Mouse (Mus musculus): ENCODE measurements around the gene Kptn. TPM values are rescaled to one million over a fixed set of nuclear protein-coding genes. Genes with fewer than 3 reads are reported as not detected.

Gene Kptn
- total and polyA plus RNA-seq, 3 experiments, result 8.8 to 24.5 (median 18.7) TPM

DNA sequence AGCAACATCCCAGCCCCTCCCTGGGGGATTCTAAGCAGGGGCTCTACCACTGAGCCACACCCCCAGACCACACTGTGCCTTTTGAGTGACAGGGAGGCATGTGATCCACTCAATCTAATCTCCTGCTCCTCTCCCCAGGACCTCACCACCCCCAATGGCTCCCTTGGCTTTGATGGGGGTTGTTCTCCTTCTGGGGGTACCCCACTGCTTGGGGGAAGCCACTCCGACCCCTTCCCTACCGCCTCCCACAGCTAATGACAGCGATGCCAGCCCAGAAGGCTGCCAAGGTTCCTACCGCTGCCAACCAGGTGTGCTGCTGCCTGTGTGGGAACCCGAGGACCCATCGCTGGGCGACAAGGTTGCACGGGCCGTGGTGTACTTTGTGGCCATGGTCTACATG, 14.0 kb downstream of the Kptn start:
- ATAC-seq (ENCODE audit: extremely low read depth, insufficient number of reproducible peaks, low FRiP score, poor library complexity, severe bottlenecking), result no peak
- Histone ChIP-seq H3K36me3 (replicated peaks) (peaks cover 5% of the 10 kb centered on the region), H3K4me1 (ENCODE audit: insufficient read depth, low read depth, low read length) (peaks cover 21% of the 10 kb centered on the region), H3K4me3 (ENCODE audit: low read depth, low read length) (no peak overlapping the region), H3K27me3 (ENCODE audit: insufficient read depth, low read length) (peaks cover 29% of the 10 kb centered on the region), H3K9me3 (replicated peaks) (no peaks in the 10 kb centered on the region)
- no peak for DNase-seq (ENCODE audit: low spot score)
- TF ChIP-seq GATA1 (IDR thresholded peaks at IDR 0.05; ENCODE audit: borderline replicate concordance, low read length) (no peak), POLR2AphosphoS5 (IDR thresholded peaks at IDR 0.05; ENCODE audit: insufficient replicate concordance, low read depth, low read length) (no peak), GATA2 (IDR thresholded peaks at IDR 0.05; ENCODE audit: borderline replicate concordance, low read depth, low read length) (no peak), TAL1 (conservative IDR thresholded peaks at IDR 0.05; ENCODE audit: low read depth, low read length) (no peak), CTCF (IDR thresholded peaks at IDR 0.05; ENCODE audit: low read depth, low read length) (no peak)

DNA sequence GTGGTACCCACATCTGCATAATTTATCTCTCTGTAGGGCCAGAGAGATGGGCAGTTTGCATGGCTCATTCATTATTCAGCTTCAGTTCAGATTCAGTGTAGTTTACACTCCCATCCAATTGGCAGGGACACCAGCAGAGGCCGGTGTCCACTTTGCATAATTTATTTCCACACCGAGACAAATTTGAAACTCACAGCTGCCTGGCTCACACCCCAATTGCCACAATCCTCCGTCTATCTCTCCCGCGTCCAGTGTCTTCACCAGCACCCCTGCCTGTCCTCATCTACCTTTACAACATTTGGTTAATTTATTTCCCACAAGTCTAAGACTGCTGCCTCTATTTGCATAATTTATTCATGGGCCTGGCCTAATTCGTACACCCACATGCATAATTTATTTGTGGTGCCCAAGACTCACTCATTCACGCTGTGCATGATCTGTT, 15.3 kb downstream of the Kptn start:
- TF ChIP-seq POLR2AphosphoS5 (IDR thresholded peaks at IDR 0.05; ENCODE audit: insufficient replicate concordance, low read depth, low read length), result no peak
- no peak for TF ChIP-seq GATA2 (IDR thresholded peaks at IDR 0.05; ENCODE audit: borderline replicate concordance, low read depth, low read length)
- TF ChIP-seq GATA1 (IDR thresholded peaks at IDR 0.05; ENCODE audit: borderline replicate concordance, low read length), result no peak
- Histone ChIP-seq H3K27me3 (ENCODE audit: insufficient read depth, low read length) (peaks cover 29% of the 10 kb centered on the region), H3K4me1 (ENCODE audit: insufficient read depth, low read depth, low read length) (peaks cover 14% of the 10 kb centered on the region), H3K4me3 (ENCODE audit: low read depth, low read length) (no peak overlapping the region), H3K36me3 (replicated peaks) (no peaks in the 10 kb centered on the region), H3K9me3 (replicated peaks) (no peaks in the 10 kb centered on the region)
- no peak for DNase-seq (ENCODE audit: low spot score)
- ATAC-seq (ENCODE audit: extremely low read depth, insufficient number of reproducible peaks, low FRiP score, poor library complexity, severe bottlenecking), result no peak

GRCm38 (mm10) chr7:16146489-16147410, 27.1 kb downstream of the Kptn start:
- no peak overlapping the region for H3K4me3 ChIP-seq (ENCODE audit: low read depth, low read length)
- H3K4me1 ChIP-seq (ENCODE audit: insufficient read depth, low read depth, low read length), result peaks cover 7% of the 10 kb centered on the region; the same call in 1 of the 2 replicates
- ATAC-seq (ENCODE audit: extremely low read depth, insufficient number of reproducible peaks, low FRiP score, poor library complexity, severe bottlenecking) (no peak), DNase-seq (ENCODE audit: low spot score) (no peak)
- no peaks in the 10 kb centered on the region for H3K9me3 ChIP-seq (replicated peaks)
- TF ChIP-seq TAL1 (conservative IDR thresholded peaks at IDR 0.05; ENCODE audit: low read depth, low read length), result no peak
- no peak for TF ChIP-seq GATA1 (IDR thresholded peaks at IDR 0.05; ENCODE audit: borderline replicate concordance, low read length)
- TF ChIP-seq POLR2AphosphoS5 (IDR thresholded peaks at IDR 0.05; ENCODE audit: insufficient replicate concordance, low read depth, low read length), result no peak
- TF ChIP-seq GATA2 (IDR thresholded peaks at IDR 0.05; ENCODE audit: borderline replicate concordance, low read depth, low read length), result no peak
- TF ChIP-seq CTCF (IDR thresholded peaks at IDR 0.05; ENCODE audit: low read depth, low read length), result no peak
- no peaks in the 10 kb centered on the region for H3K36me3 ChIP-seq (replicated peaks)
- H3K27me3 ChIP-seq (ENCODE audit: insufficient read depth, low read length), result peaks cover 8% of the 10 kb centered on the region; the same call in 1 of the 2 replicates

DNA sequence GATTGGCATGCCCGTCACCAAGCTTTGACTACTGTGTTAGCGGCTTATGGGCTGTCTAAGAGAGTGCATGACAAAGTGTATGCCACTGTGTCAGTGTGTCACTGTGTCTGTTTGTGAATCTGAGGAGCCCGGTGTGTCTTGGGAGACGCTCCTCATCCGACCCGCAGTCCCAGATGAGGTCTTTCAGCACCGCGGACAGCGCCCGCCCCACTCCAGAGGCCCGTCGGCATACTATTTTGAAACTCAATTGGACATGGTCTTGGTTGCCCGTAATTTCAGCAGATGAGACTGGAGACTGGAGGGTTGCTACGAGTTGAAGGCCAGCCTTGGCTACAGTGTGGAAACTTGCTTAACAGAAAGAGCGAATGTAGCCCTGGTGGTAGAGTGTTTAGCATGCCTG, 27.9 kb downstream of the Kptn start:
- Histone ChIP-seq H3K4me1 (ENCODE audit: insufficient read depth, low read depth, low read length) (peaks cover 7% of the 10 kb centered on the region; the same call in 1 of the 2 replicates), H3K4me3 (ENCODE audit: low read depth, low read length) (no peak overlapping the region), H3K36me3 (replicated peaks) (no peaks in the 10 kb centered on the region), H3K27me3 (ENCODE audit: insufficient read depth, low read length) (peaks cover 8% of the 10 kb centered on the region; the same call in 1 of the 2 replicates), H3K9me3 (replicated peaks) (no peaks in the 10 kb centered on the region)
- ATAC-seq (ENCODE audit: extremely low read depth, insufficient number of reproducible peaks, low FRiP score, poor library complexity, severe bottlenecking), result no peak
- no peak for TF ChIP-seq TAL1 (conservative IDR thresholded peaks at IDR 0.05; ENCODE audit: low read depth, low read length)
- TF ChIP-seq CTCF (IDR thresholded peaks at IDR 0.05; ENCODE audit: low read depth, low read length), result no peak
- DNase-seq (ENCODE audit: low spot score), result peak; percentile 39

DNA sequence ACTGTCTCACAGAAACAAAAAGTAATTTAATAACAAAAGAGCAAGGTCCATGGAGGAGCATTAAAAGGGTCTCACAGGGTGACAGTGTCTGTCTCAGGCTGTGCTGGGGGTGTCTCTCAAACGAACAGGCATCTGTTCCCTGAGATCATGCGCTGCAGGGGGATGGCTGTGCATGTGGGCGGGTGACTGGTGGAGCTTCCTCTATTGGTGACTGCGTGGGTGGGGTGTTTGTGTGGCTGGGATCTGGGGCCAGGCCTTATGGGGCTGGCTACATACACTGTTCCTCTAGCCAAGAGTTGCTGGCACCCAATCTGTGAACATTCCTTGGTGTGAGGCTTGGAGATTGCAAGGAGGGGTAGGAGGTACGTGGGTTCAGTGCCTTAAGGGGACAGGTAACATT, 29.5 kb downstream of the Kptn start:
- TF ChIP-seq POLR2AphosphoS5 (IDR thresholded peaks at IDR 0.05; ENCODE audit: insufficient replicate concordance, low read depth, low read length) (no peak), GATA1 (IDR thresholded peaks at IDR 0.05; ENCODE audit: borderline replicate concordance, low read length) (no peak), GATA2 (IDR thresholded peaks at IDR 0.05; ENCODE audit: borderline replicate concordance, low read depth, low read length) (no peak), CTCF (IDR thresholded peaks at IDR 0.05; ENCODE audit: low read depth, low read length) (no peak), TAL1 (conservative IDR thresholded peaks at IDR 0.05; ENCODE audit: low read depth, low read length) (no peak)
- Histone ChIP-seq H3K4me3 (ENCODE audit: low read depth, low read length) (no peak overlapping the region), H3K9me3 (replicated peaks) (no peaks in the 10 kb centered on the region), H3K4me1 (ENCODE audit: insufficient read depth, low read depth, low read length) (peaks cover 7% of the 10 kb centered on the region; the same call in 1 of the 2 replicates), H3K27me3 (ENCODE audit: insufficient read depth, low read length) (peaks cover 8% of the 10 kb centered on the region; the same call in 1 of the 2 replicates), H3K36me3 (replicated peaks) (no peaks in the 10 kb centered on the region)
- ATAC-seq (ENCODE audit: extremely low read depth, insufficient number of reproducible peaks, low FRiP score, poor library complexity, severe bottlenecking) (no peak), DNase-seq (ENCODE audit: low spot score) (peak; percentile 36)

DNA sequence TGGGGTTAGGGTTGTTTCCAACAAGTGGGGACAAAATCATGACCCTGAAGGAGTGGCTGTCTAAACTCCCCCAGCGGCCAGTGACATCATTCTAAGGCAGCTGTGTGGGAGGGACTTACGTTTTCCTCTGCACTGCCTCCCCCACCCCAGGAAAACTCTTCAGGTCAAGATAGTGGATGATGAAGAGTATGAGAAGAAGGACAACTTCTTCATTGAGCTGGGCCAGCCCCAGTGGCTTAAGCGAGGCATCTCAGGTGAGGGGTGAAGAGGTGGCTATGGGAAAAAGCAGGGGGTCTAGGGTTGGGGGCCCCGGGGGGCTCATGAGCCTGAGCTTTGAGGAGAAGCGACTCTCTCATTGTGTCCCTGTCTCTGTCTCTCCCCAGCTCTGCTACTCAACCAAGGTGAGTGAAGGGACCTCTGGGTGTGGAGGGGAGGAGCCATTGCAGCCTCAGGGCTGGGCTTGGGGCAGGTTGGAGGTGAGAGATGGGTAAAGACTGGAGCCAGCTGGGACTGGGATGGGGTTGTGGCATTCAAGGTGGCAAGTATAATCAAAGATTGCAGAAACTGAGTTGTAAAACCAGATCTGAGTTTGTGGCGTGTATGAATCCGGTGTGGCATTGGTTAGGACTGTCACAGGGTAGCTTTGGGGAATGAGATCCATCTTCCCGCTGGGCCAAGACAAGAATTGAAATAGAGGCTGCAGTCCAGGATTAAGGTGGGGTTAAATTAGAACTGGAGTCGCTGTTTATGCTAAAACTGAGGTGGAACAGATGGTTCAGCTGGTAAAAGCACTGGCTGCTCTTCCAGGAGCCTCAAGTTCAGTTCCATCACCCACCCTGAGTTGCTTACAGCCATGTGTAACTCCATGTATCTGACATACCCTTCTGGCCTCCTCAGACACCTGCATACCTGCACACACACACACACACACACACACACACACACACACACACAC, 30.8 kb downstream of the Kptn start:
- H3K27me3 ChIP-seq (ENCODE audit: insufficient read depth, low read length), result peaks cover 5% of the 10 kb centered on the region; the same call in 1 of the 2 replicates
- no peak overlapping the region for H3K4me3 ChIP-seq (ENCODE audit: low read depth, low read length)
- H3K36me3 ChIP-seq (replicated peaks), result no peaks in the 10 kb centered on the region
- peaks cover 7% of the 10 kb centered on the region; the same call in 1 of the 2 replicates for H3K4me1 ChIP-seq (ENCODE audit: insufficient read depth, low read depth, low read length)
- TF ChIP-seq GATA1 (IDR thresholded peaks at IDR 0.05; ENCODE audit: borderline replicate concordance, low read length) (no peak), TAL1 (conservative IDR thresholded peaks at IDR 0.05; ENCODE audit: low read depth, low read length) (no peak), GATA2 (IDR thresholded peaks at IDR 0.05; ENCODE audit: borderline replicate concordance, low read depth, low read length) (no peak), CTCF (IDR thresholded peaks at IDR 0.05; ENCODE audit: low read depth, low read length) (no peak), POLR2AphosphoS5 (IDR thresholded peaks at IDR 0.05; ENCODE audit: insufficient replicate concordance, low read depth, low read length) (no peak)
- H3K9me3 ChIP-seq (replicated peaks), result no peaks in the 10 kb centered on the region
- ATAC-seq (ENCODE audit: extremely low read depth, insufficient number of reproducible peaks, low FRiP score, poor library complexity, severe bottlenecking) (no peak), DNase-seq (ENCODE audit: low spot score) (no peak)
